Mouse (Mus musculus) embryonic stem cell, embryonic (primary cell): ENCODE measurements around the gene Ripor1.

Experiments used
- CTCF ChIA-PET, 4 experiments: fragments of 300-600 bp in 2 of 4; fragments of 350-600 bp in 2 of 4; sonication (Branson Sonifier 250); formaldehyde crosslinking; loops; one replicate each; lab custom pipeline; 2022; ENCODE audit warnings: inconsistent platforms in 2 of 4; lab: Charles Lee
- POLR2A ChIA-PET, 4 experiments: fragments of 300-600 bp in 2 of 4; fragments of 350-600 bp in 2 of 4; sonication (Branson Sonifier 250); formaldehyde crosslinking; loops; one replicate each; lab custom pipeline; 2022; ENCODE audit warnings: antibody characterized with exemption in 4 of 4, inconsistent platforms in 1 of 4; lab: Charles Lee

The Ripor1 gene

DNA sequence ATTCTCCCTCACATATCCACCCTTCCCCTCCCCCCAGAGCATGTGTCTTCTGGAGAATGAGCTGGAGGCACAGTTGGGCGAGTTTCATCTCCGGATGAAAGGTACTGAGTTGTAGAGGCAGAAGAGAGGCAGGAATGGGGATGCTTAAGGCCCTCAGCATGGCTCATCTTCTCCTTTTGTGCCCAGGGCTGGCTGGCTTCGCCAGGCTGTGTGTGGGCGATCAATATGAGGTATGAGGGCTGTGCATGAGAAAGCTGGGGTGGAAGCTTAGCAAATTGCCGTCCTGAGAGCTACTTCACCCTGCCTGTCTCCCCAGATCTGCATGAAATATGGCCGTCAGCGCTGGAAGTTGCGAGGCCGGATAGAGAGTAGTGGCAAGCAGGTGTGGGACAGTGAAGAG lies 10.9 kb downstream of the Ripor1 start:
- ChIA-PET CTCF (interaction anchor here in 1 of 4 experiments (0.7 kb wide), 1 partner anchor 9 kb away, joined by 4 read pairs; no protein-coding TSS in a partner anchor), POLR2A (interaction anchor here in 3 of 4 experiments (0.5 to 11.9 kb wide), 11 partner anchors 9 to 579 kb away, joined by 3 to 91 read pairs (median 4); partner anchors contain the start of genes Ripor1 (in 2 of the 3) and Ctcf (in 1 of the 3))

DNA sequence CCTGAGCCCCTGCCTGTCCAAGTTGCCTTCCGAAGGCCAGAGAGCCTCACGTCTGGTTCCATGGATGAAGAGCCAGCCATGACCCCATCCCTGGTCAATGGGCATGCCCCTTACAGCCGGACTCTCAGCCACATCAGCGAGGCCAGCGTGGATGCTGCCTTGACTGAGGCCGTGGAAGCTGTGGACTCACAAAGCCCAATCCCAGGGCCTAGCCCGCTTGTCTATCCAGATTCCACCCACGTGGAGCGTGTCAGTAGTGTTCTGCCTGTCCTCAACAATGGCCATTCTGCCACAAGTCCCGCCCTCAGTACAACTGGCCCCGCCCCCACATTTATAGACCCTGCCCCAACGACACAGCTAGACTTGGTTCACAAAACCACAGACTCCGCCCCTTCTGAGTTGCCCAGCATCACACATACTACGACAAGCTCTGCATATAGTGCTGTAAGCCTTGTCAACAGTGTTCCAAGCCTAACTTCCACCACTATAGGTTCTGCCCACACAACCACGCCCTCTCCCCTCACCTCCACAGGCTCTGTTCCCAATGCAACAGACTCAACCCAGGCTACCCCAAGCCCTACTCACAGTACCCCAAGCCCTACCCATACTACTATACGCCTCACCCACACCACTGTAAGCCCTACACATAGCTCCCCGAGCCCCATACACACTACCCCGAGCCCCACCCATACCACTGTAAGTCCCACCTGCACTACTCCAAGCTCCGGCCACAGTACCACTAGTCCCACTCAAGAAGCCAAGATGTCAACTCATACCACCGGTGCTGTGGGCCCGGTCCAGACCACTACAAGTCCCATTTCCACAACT lies 12.6 kb downstream of the Ripor1 start:
- POLR2A ChIA-PET = interaction anchor here in 3 of 4 experiments (0.5 to 12.0 kb wide), 13 partner anchors 9 to 209 kb away, joined by 3 to 229 read pairs (median 4); partner anchors contain the start of genes Ctcf (in 3 of the 3), Ripor1 (in 2 of the 3), Agrp (in 1 of the 3) and Carmil2 (in 1 of the 3)
- CTCF ChIA-PET = interaction anchor here (0.5 to 2.4 kb wide), 9 partner anchors 10 to 179 kb away, joined by 3 to 13 read pairs (median 3); partner anchors contain the start of gene Ripor1 (in 2 of the 4)

DNA sequence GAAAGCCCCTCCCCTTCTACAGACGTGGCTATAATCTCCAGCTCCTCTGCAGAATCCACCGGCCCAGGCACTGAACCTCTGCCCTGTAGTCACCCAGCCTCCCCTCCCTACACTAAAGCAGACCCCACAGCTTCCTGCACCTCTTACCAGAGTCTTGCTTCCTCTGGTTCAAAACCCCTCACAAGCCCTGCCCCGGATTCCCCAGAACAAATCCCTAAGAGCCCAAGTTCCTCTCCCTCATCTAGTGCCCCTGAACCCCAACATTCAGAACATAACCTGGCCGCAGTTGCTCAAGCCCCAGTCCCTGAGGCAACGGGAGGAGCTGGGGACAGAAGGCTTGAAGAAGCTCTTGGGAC lies 13.2 kb downstream of the Ripor1 start:
- CTCF ChIA-PET = interaction anchor here in 2 of 4 experiments (0.7 to 2.4 kb wide), 7 partner anchors 11 to 177 kb away, joined by 3 to 13 read pairs (median 3); partner anchors contain the start of gene Ripor1 (in 1 of the 2)
- POLR2A ChIA-PET = interaction anchor here in 3 of 4 experiments (0.8 to 12.0 kb wide), 16 partner anchors 9 to 313 kb away, joined by 3 to 229 read pairs (median 4); partner anchors contain the start of genes Ctcf (in 3 of the 3), Carmil2 (in 2 of the 3), Ripor1 (in 2 of the 3) and Agrp (in 1 of the 3)

DNA sequence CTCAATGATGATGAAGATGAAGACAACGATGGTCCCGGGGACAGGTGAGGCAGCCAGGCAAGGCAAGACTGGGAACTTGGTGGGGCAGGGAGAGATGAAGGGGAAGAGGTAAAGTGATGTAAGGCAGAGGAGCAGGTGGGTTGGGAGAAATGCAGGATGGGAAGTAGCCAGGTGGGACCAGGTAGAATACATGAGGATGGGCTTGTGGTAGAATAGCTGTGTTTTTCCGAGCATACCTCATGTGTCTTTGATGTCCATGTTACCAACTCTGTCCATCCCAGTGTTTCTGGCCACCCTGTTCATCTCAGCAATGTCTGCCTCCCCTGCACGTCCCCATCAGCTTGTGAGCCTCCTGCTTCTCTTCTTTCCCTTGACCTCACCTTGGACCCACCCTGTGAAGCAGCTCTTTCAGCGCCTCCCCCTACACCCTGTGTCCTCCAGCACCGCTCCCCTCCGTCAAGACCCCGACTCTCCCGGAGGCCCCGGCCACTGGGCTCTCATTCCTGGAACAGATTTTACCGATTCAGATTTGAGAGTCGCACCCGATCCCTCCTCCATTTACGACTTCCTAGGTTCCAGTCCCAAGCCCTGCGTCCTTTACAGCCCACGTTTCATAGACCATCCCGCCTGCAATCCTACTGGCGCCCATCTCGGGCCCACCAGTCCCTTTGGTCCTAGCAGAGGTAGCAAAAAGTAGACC lies 14.0 kb downstream of the Ripor1 start:
- CTCF ChIA-PET = interaction anchor here in 2 of 4 experiments (1.5 to 2.4 kb wide), 4 partner anchors 12 to 178 kb away, joined by 3 to 9 read pairs (median 4); no protein-coding TSS in a partner anchor
- POLR2A ChIA-PET = interaction anchor here in 3 of 4 experiments (0.8 to 12.0 kb wide), 11 partner anchors 12 to 312 kb away, joined by 3 to 229 read pairs (median 3); partner anchors contain the start of genes Carmil2 (in 2 of the 3), Ctcf (in 2 of the 3), Ripor1 (in 2 of the 3) and Agrp (in 1 of the 3)

DNA sequence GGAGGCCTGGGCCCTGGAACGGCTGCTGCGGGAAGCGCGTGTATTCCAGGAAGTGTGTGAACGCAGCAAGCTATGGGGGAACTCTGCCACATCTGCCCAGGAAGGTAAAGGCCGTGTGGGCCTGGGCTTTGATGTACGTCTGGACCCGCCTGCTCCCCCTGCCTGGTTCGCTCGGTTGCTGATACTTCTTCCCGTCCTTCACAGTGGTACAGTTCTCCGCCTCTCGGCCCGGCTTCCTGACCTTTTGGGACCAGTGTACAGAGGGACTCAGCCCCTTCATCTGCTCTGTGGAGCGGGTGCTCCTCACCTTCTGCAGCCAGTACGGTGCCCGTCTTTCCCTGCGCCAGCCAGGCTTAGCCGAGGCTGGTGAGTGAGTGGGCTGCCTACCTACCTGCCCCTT lies 15.2 kb downstream of the Ripor1 start:
- POLR2A ChIA-PET = interaction anchor here in 2 of 4 experiments (1.3 to 12.0 kb wide), 6 partner anchors 13 to 42 kb away, joined by 4 to 229 read pairs (median 18); partner anchors contain the start of genes Ripor1 (in 2 of the 2), Agrp (in 1 of the 2) and Ctcf (in 1 of the 2)
- CTCF ChIA-PET = interaction anchor here in 2 of 4 experiments (1.1 to 3.8 kb wide), 7 partner anchors 12 to 150 kb away, joined by 3 to 32 read pairs (median 4); partner anchors contain the start of gene Carmil2 (in 1 of the 2)

DNA sequence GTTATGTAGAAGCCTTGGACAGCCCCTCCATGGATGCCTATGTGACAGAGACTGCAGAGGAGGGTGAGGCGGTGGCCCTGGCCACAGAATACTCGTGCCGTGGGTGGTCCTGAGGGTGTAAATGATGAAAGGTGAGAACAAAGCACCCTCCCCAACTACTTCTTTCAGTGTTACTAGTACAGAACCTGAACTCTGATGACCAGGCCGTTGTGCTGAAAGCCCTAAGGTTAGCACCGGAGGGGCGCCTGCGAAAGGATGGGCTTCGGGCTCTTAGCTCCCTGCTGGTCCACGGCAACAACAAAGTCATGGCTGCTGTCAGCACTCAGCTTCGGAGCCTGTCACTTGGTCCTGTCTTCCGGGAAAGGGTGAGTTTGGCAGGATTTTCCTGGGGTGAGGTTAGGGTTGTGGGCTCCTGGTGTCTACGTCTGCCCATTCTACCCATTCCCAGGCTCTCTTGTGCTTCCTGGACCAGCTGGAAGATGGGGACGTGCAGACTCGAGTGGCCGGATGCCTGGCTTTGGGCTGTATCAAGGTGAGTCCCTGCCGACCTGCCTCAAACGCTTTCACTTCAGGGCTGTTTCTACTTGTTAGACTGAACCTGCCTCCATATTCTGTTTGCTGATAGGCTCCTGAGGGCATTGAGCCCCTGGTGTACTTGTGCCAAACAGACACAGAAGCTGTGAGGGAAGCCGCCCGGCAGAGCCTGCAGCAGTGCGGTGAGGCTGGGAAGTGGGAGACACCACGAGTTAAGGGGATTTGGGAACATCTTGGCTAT lies 16.1 kb downstream of the Ripor1 start:
- CTCF ChIA-PET = interaction anchor here (0.5 to 3.8 kb wide), 19 partner anchors 8 to 234 kb away, joined by 3 to 32 read pairs (median 4); partner anchors contain the start of genes Ripor1 (in 3 of the 4), Carmil2 (in 2 of the 4), Acd (in 1 of the 4) and Pard6a (in 1 of the 4)
- POLR2A ChIA-PET = interaction anchor here in 3 of 4 experiments (1.1 to 12.0 kb wide), 13 partner anchors 7 to 239 kb away, joined by 3 to 229 read pairs (median 8); partner anchors contain the start of genes Ripor1 (in 3 of the 3), Agrp (in 2 of the 3), Ctcf (in 2 of the 3) and Nutf2 (in 1 of the 3)

DNA sequence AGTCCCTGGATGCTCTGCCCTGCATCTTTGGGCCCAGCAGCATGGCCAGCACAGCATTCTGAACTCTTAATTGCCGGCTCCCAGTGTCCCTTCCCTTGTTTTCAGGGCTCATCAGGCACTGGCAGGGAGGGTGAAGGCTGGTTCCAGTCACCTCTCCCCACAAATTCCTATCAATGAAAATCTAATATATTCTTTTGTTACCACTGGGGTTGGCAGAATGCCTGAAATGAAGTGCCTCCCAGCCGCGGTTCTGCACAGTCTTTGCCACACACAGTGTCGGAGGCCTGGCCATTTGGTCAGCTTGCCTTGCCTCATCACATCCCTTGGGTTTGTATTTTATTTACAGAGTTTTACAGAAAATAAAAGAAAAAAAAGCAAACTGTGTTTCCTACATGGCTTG lies 16.8 kb downstream of the Ripor1 start:
- ChIA-PET CTCF (interaction anchor here (0.5 to 3.8 kb wide), 55 partner anchors 9 to 939 kb away, joined by 3 to 32 read pairs (median 4); partner anchors contain the start of genes Ripor1 (in 4 of the 4), Ctcf (in 3 of the 4), Agrp (in 2 of the 4) and Carmil2 (in 2 of the 4)), POLR2A (interaction anchor here in 3 of 4 experiments (0.5 to 12.0 kb wide), 27 partner anchors 8 to 308 kb away, joined by 3 to 229 read pairs (median 5); partner anchors contain the start of genes Agrp (in 3 of the 3), Ctcf (in 3 of the 3), Ripor1 (in 3 of the 3) and Acd (in 2 of the 3))

DNA sequence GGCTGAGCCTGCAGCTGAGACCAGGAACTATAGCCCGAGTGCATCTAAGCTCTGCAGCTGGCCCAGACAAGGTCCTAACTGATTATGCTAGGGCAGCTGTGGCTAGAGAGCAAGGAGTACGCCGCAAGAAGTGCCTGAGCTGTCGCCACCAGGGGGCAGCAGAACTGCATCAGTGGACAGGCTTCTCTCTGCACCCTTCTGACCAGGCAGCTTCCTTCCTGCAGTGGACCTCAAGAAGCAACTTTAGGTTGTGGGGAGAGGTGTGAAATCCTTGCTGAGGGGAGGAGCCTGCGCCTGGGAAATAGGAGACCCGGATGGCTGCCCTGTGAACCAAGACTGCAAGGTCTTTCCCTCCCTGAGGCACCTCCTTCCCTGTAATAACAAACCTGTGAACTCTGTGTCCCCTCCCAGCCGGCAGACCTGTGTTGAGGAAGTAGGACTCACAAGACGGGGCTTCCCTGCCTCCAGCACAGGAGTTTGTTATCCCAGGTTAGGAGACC lies 17.4 kb downstream of the Ripor1 start:
- POLR2A ChIA-PET = interaction anchor here in 3 of 4 experiments (0.5 to 12.0 kb wide), 32 partner anchors 9 to 308 kb away, joined by 3 to 229 read pairs (median 5); partner anchors contain the start of genes Agrp (in 3 of the 3), Ctcf (in 3 of the 3), Ripor1 (in 3 of the 3) and Acd (in 2 of the 3)
- CTCF ChIA-PET = interaction anchor here (0.5 to 3.8 kb wide), 57 partner anchors 7 to 939 kb away, joined by 3 to 32 read pairs (median 4); partner anchors contain the start of genes Ripor1 (in 4 of the 4), Ctcf (in 3 of the 4), Agrp (in 2 of the 4) and Carmil2 (in 2 of the 4)

DNA sequence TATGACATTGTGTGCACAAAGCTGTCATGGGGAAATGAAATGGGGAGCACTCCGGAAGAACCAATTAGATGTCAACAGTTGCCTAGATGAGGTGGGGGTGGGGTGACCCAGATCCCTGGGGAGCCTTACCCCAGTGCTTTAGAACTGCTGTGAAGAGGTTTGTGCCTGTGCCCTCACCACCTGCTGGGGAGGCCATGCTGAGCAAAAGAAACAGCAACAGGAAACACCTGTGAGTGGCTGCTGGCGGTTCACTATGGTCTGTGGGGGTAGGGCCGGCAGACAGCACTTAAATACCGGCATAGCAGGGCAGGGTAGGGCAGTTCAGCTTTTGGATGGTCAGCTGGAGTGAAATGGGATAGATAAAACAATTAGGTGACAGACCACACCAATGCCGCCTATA lies 18.1 kb downstream of the Ripor1 start:
- POLR2A ChIA-PET = interaction anchor here (0.6 to 12.0 kb wide), 34 partner anchors 9 to 307 kb away, joined by 3 to 229 read pairs (median 5); partner anchors contain the start of genes Ctcf (in 3 of the 4), Acd (in 2 of the 4), Agrp (in 2 of the 4) and Pard6a (in 2 of the 4)
- CTCF ChIA-PET = interaction anchor here (0.5 to 3.8 kb wide), 45 partner anchors 8 to 938 kb away, joined by 3 to 32 read pairs (median 4); partner anchors contain the start of genes Ripor1 (in 4 of the 4), Agrp (in 3 of the 4), Ctcf (in 3 of the 4) and Carmil2 (in 2 of the 4)

DNA sequence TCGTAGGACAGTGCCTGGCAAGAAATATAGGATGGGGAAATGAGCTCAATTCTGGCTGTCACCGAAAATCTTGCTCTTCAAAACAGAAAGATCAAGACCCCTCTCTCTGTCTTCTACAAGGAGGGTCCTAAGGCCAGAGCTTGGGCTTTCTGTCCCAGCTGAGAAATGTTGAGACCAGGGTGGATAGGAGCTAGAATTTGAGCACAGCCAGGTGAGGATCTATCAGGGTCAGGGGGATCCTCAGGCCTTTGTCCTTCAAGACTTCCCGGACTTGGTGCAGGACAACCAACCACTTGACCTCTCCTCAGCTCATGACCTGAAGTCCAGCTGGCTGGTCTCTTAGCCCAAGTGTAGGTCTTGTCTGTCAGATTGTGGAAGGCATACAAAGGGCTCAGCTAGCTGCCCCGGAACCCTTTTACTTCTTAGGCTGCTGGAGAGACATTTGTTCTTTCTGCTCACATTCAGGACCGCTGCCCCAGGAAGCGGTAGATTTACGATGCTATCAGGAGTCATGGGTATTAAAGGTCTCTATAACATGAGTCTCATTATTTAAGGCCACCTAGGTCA lies 18.7 kb downstream of the Ripor1 start:
- ChIA-PET CTCF (interaction anchor here (0.5 to 3.8 kb wide), 21 partner anchors 9 to 575 kb away, joined by 3 to 32 read pairs (median 4); partner anchors contain the start of genes Ripor1 (in 4 of the 4), Ctcf (in 3 of the 4) and Agrp (in 2 of the 4)), POLR2A (interaction anchor here (0.6 to 12.0 kb wide), 30 partner anchors 9 to 306 kb away, joined by 3 to 229 read pairs (median 5); partner anchors contain the start of genes Ctcf (in 3 of the 4), Agrp (in 2 of the 4), Ripor1 (in 2 of the 4) and Acd (in 1 of the 4))

DNA sequence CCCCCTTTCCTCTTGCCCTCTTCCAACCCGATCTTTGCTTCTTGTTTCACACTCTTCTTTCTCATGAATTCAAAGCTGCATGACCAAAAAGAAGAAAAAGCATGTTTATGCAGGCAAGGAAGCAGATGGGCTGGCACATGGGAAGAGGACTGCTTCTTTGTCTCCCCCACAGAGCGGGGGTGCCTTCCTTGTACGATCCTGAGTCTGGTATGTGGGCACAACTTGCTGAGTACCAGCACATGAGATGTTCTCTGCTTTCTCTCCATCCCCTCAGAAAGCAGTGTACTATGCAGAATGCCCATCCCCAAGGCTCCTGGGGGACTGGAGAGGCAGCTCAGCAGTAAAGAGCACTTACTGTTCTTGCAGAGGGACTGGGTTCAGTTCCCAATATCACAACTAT lies 19.3 kb downstream of the Ripor1 start:
- CTCF ChIA-PET = interaction anchor here in 2 of 4 experiments (0.6 to 2.5 kb wide), 6 partner anchors 10 to 633 kb away, joined by 3 to 22 read pairs (median 4); partner anchors contain the start of genes Agrp (in 1 of the 2) and Ctcf (in 1 of the 2)

DNA sequence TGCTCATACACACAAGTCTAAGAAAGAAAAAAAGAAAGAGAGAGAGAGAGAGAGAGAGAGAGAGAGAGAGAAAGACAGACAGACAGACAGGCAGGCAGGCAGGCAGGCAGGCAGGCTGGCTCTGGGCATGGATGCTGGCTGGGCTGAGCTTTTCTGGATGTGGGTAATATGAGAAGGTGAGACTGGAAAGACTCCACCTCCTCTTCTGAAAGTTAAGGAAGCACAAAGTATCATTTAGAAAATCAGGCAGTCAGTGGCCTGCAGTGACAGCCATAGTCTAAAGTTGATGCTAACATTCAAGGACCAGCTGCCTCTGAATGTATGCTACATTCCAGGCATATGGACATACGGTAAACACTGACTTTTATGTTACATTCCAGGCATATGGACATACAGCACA lies 19.8 kb downstream of the Ripor1 start:
- ChIA-PET CTCF (interaction anchor here in 3 of 4 experiments (0.6 to 1.1 kb wide), 4 partner anchors 9 to 633 kb away, joined by 3 to 13 read pairs (median 3); partner anchors contain the start of gene Ripor1 (in 1 of the 3)), POLR2A (interaction anchor here in 2 of 4 experiments (0.8 to 12.0 kb wide), 6 partner anchors 10 to 60 kb away, joined by 3 to 229 read pairs (median 10); partner anchors contain the start of genes Agrp (in 2 of the 2), Ctcf (in 2 of the 2) and Ripor1 (in 1 of the 2))

More for the DNA sequence above, 19.3 kb downstream of the Ripor1 start:
- POLR2A ChIA-PET = interaction anchor here in 3 of 4 experiments (0.8 to 12.0 kb wide), 9 partner anchors 10 to 106 kb away, joined by 3 to 229 read pairs (median 4); partner anchors contain the start of genes Ripor1 (in 2 of the 3), Agrp (in 1 of the 3), Ctcf (in 1 of the 3) and Hsd11b2 (in 1 of the 3)

DNA sequence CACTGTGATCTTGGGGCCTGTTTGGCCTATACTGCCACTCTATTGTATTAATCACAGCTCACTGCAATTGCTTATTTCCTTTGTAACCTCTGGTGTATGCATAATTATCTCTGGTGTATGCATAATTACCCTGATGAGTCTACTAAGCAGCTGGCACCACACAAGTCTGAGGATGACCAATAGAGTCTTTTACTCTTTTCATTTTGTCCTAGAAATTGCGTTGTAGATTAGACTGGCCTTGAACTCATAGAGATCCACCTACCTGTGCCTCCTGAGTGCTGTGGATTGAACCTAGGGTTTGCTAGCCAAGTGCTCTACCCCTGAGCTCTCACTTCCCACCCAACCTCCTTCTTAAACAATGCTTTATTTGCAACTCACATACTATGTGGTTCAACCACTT lies 21.0 kb downstream of the Ripor1 start:
- POLR2A ChIA-PET = interaction anchor here in 3 of 4 experiments (0.8 to 12.0 kb wide), 5 partner anchors 8 to 29 kb away, joined by 3 to 229 read pairs (median 9); partner anchors contain the start of genes Agrp (in 2 of the 3) and Ctcf (in 2 of the 3)
- CTCF ChIA-PET = interaction anchor here in 3 of 4 experiments (0.6 to 1.2 kb wide), 6 partner anchors 9 to 61 kb away, joined by 3 read pairs; partner anchors contain the start of genes Agrp (in 1 of the 3) and Ripor1 (in 1 of the 3)

DNA sequence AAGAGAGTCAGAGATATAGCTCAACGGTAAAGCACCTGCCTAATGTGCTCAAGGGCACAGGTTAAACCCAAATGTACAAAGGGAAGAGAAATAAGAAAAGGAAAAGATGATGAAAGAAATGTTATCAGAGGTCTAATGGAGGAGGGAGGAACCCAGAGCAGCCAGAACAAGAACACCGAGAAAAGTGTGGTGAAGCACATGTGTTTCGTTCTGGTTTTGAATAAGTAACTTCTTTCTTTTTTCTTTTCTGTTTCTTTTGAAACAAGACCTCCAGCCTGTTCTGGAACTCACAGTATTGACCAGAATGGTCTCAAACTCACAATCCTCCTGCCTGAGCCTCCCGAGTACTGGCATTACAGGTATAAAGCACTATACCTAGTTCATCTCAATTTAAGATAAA lies 24.3 kb downstream of the Ripor1 start:
- POLR2A ChIA-PET = interaction anchor here in 2 of 4 experiments (0.6 to 12.0 kb wide), 3 partner anchors 8 to 20 kb away, joined by 3 to 229 read pairs (median 3); partner anchors contain the start of genes Agrp (in 1 of the 2) and Ctcf (in 1 of the 2)
- CTCF ChIA-PET = interaction anchor here in 1 of 4 experiments (0.5 kb wide), 1 partner anchor 31 kb away, joined by 3 read pairs; no protein-coding TSS in a partner anchor
